Mouse (Mus musculus) limb, embryonic 10.5 days (tissue): ENCODE data around the gene Strap. TPM values are rescaled to one million over a fixed set of nuclear protein-coding genes. Genes with fewer than 3 reads are reported as not detected.

Source experiments
- DNase-seq: peaks from one replicate; pipeline ENCODE4 v3.0.0-alpha.2; 2017; ENCODE audit warnings: low spot score
- H3K27ac ChIP-seq: fragments of 300-500 bp; sonication (generic); 2 replicates; pipeline ENCODE4 v1.5.1; 2016; ENCODE audit warnings: mild to moderate bottlenecking
- H3K27me3 ChIP-seq: fragments of 300-500 bp; sonication (generic); 2 replicates; pipeline ENCODE4 v1.6.1; 2016; ENCODE audit warnings: low read depth, mild to moderate bottlenecking; ENCODE audit not compliant: poor library complexity, severe bottlenecking
- H3K36me3 ChIP-seq: fragments of 300-500 bp; sonication (generic); 2 replicates; pipeline ENCODE4 v1.6.1; 2016; ENCODE audit warnings: mild to moderate bottlenecking, moderate library complexity
- H3K4me1 ChIP-seq: fragments of 300-500 bp; sonication (generic); 2 replicates; pipeline ENCODE4 v1.6.1; 2016
- H3K4me3 ChIP-seq: fragments of 300-500 bp; sonication (generic); 2 replicates; pipeline ENCODE4 v1.5.1; 2016; ENCODE audit warnings: mild to moderate bottlenecking, moderate library complexity
- H3K9me3 ChIP-seq: fragments of 300-500 bp; sonication (generic); replicated peaks from 2 replicates; pipeline ENCODE4 v1.6.1; 2016; ENCODE audit warnings: mild to moderate bottlenecking
- WGBS: fragments of 180-500 bp; shearing (Covaris S2); methylation state at CpG from one replicate; pipeline ENCODE4 v1.1.7; 2016; 5-methylcytosine and 5-hydroxymethylcytosine counted together
- polyA plus RNA-seq: library from polyadenylated mRNA; unstranded; fragments of >200 nt; fragmentation: Nextera tagmentation; extraction: Ambion mirVana; gene quantifications from 2 replicates; pipeline ENCODE4 v1.2.1, GENCODE M21; 2016

Strap gene
- polyA plus RNA-seq, 1 experiment from 2014 or later, result 229 TPM

GRCm38 (mm10) chr6:137799253-137799652 lies 64.4 kb downstream of the Strap start:
- peaks cover 40% of the 10 kb centered on the region for H3K36me3 ChIP-seq
- peaks cover 51% of the 10 kb centered on the region for H3K4me1 ChIP-seq
- H3K27ac ChIP-seq, result no peak overlapping the region
- no peaks in the 10 kb centered on the region for H3K27me3 ChIP-seq
- no peak for DNase-seq
- no peak overlapping the region for H3K4me3 ChIP-seq
- peaks cover 4% of the 10 kb centered on the region; the same call in 1 of the 2 replicates for H3K9me3 ChIP-seq
- WGBS, result 88% methylated on average over 9 of the region's 9 CpGs

Other genes with a start within 250 kb of the Strap start
- gene Eps8, start 80.2 kb upstream of the Strap start, polyA plus RNA-seq, result 4.8 and 7.0 TPM in 2 replicates
- gene Dera, start 19.5 kb downstream of the Strap start, polyA plus RNA-seq, result 76.0 and 87.9 TPM in 2 replicates